Mouse (Mus musculus): ENCODE results near the gene Ly86. TPM values are rescaled to one million over a fixed set of nuclear protein-coding genes. Genes with fewer than 3 reads are reported as not detected.

The Ly86 gene
- polyA plus RNA-seq (2015; fragmentation: Nextera tagmentation; extraction: Ambion mirVana): 15.6 TPM in 2 replicates

DNA sequence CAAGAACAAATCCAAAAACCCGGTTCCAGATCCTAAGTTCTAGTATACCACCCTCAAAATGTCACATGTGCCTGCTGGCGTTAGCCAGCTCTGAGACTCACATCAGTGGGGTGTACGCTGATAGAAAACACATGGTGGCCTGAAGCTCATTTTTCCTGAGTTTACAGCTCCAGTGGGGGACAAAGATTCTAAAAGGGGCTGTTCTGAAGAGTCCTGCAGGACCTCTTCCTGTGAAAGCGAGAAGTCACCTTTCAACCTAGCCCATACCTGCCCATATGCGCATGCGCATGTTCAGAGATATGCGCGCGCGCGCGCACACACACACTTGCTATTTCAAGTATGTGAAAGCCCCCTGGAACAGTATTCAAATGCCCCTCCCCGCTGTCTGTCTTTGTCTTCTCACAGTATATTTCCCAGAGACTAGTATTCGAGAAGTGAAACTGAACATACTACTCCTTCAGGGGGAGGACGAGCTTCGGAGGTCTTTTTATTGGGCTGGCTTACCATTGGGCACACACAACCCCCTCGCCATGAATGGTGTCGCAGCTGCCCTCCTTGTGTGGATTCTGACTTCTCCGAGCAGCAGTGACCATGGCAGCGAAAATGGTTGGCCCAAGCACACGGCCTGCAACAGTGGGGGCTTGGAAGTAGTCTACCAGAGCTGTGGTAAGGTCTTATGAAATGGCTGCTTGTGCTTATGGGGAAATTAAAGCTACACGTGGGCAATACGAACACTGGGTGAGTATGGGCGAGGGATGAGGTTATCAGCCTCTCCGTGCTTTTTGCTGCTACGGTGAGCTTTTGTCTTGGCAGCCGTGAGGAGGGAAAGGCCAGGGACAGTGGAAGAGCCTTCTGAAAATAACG is at the start of gene Ly86:
TSS of gene Ly86 (plus strand) at position 300 of the 864 bp plus-strand sequence.
- no peak within 1 kb of the TSS for H3K4me2 ChIP-seq
- no peaks in the 10 kb centered on the region for H3K9me3 ChIP-seq (replicated peaks)
- no peaks in the 10 kb centered on the region for H3K36me3 ChIP-seq (replicated peaks)
- WGBS (ENCODE audit: insufficient replicate concordance): 79% methylated on average over 28 of the region's 28 CpGs
- H3K27me3 ChIP-seq: no peaks in the 10 kb centered on the region
- H3K4me3 ChIP-seq (replicated peaks): no peak within 1 kb of the TSS
- no peak for ATAC-seq (ENCODE audit: insufficient read depth)
- H3K27ac ChIP-seq (replicated peaks): 0 out of 2 replicates have a peak within 1 kb of the TSS, but pooled peaks have one; percentile 29
- peaks cover 3% of the 10 kb centered on the region; the same call in 1 of the 2 replicates for H3K4me1 ChIP-seq (replicated peaks)
- no peak within 1 kb of the TSS for H3K9ac ChIP-seq

DNA sequence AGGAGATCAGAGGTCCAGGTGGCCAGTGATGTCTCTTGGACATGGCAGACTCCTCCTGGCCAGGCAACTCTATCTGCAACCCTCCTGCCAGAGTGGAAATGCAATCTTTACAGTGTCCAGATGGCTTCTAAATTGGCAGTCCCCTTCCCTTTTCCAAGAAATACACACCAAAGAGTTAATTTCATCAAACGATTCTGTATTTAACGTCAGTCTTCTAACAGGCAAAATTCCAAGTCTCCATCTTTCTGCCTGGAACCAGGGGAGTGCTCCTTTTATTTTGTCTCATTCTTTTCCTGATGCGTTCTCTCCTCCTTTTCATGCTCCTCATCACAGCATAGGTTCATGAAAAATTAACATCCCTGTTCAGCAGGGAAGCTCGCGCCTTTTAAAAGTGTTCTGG is 47.1 kb upstream of the Ly86 start:
- no peaks in the 10 kb centered on the region for H3K4me1 ChIP-seq (replicated peaks)
- no peaks in the 10 kb centered on the region for H3K27me3 ChIP-seq
- no peaks in the 10 kb centered on the region for H3K36me3 ChIP-seq (replicated peaks)
- H3K4me2 ChIP-seq: no peak overlapping the region
- H3K27ac ChIP-seq (replicated peaks): no peak overlapping the region
- WGBS (ENCODE audit: insufficient replicate concordance): 70% methylated on average over 5 of the region's 5 CpGs
- H3K9me3 ChIP-seq (replicated peaks): no peaks in the 10 kb centered on the region
- no peak for ATAC-seq (ENCODE audit: insufficient read depth)
- H3K4me3 ChIP-seq (replicated peaks): no peak overlapping the region
- no peak overlapping the region for H3K9ac ChIP-seq

DNA sequence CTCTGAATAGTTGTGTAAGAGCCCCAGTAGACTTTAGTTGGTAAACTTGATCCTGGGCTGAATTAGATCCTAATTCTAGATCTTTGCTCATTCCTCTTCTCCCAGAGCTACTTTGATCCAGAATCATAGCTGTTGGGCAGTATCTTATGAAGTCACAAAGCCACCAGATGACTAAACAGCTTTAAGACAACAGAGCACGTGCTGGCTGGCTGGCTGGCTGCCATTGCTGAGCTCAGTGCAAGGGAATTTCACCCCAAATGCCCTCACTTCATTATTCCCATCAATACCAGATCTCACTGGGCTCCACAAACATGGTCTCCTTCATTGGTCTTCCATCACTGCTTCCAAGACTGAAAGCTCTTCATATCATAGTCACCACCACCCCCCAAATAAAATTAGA is 46.2 kb upstream of the Ly86 start:
- 30% methylated on average over 1 of the region's 1 CpGs for WGBS (ENCODE audit: insufficient replicate concordance)
- Histone ChIP-seq H3K4me3 (replicated peaks) (no peak overlapping the region), H3K4me2 (no peak overlapping the region), H3K9me3 (replicated peaks) (no peaks in the 10 kb centered on the region), H3K9ac (no peak overlapping the region), H3K36me3 (replicated peaks) (no peaks in the 10 kb centered on the region), H3K4me1 (replicated peaks) (no peaks in the 10 kb centered on the region), H3K27ac (replicated peaks) (no peak overlapping the region), H3K27me3 (no peaks in the 10 kb centered on the region)
- ATAC-seq (ENCODE audit: insufficient read depth): no peak

DNA sequence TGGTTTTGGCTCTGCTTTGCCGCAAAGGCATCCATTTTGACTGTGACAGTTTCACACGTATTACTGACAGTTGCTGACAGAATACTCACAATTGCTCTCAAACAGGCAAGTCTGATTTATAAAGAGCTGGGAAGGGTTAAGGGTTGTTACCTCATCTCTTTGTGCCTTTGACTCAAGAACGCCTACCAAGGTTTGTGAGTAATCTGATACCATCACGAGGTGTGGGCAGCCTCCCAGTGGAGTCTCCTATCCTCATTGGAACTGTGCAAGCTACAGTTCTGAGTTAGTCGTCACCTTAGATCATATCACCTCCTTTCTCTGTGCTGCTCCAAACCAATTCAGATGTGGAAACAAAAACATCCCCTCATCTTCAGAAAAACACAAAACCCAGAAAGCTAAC is 42.1 kb upstream of the Ly86 start:
- H3K4me1 ChIP-seq (replicated peaks): no peaks in the 10 kb centered on the region
- no peak overlapping the region for H3K27ac ChIP-seq (replicated peaks)
- no peak overlapping the region for H3K9ac ChIP-seq
- no peak overlapping the region for H3K4me2 ChIP-seq
- H3K4me3 ChIP-seq (replicated peaks): no peak overlapping the region
- H3K36me3 ChIP-seq (replicated peaks): no peaks in the 10 kb centered on the region
- no peak for ATAC-seq (ENCODE audit: insufficient read depth)
- H3K9me3 ChIP-seq (replicated peaks): no peaks in the 10 kb centered on the region
- H3K27me3 ChIP-seq: no peaks in the 10 kb centered on the region
- 42% methylated on average over 5 of the region's 5 CpGs for WGBS (ENCODE audit: insufficient replicate concordance)

DNA sequence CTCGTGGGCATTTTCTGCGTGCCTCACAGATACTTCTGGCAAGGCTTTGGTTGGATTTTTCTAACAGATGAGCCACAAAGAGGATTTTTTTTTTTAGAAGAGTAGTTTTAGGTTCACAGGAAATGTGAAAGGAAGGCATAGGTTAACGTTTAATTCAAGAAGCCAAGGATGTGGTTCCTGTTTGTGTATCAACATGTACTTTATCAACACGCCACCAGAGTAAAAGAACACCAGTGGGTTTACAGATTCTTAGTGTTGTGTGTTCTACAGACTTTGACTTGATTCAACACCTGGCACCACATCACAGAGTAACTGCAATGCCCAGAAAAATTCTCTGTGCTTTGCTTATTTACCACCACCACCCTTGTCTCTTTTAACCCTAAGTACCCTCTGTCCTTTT is 37.0 kb upstream of the Ly86 start:
- Histone ChIP-seq H3K4me3 (replicated peaks) (no peak overlapping the region), H3K4me1 (replicated peaks) (peaks cover 6% of the 10 kb centered on the region; the same call in 1 of the 2 replicates), H3K9me3 (replicated peaks) (no peaks in the 10 kb centered on the region), H3K4me2 (no peak overlapping the region), H3K27ac (replicated peaks) (no peak overlapping the region), H3K9ac (no peak overlapping the region), H3K36me3 (replicated peaks) (no peaks in the 10 kb centered on the region), H3K27me3 (peaks cover 13% of the 10 kb centered on the region; the same call in 1 of the 2 replicates)
- no peak for ATAC-seq (ENCODE audit: insufficient read depth)
- WGBS (ENCODE audit: insufficient replicate concordance): 24% methylated on average over 4 of the region's 4 CpGs

DNA sequence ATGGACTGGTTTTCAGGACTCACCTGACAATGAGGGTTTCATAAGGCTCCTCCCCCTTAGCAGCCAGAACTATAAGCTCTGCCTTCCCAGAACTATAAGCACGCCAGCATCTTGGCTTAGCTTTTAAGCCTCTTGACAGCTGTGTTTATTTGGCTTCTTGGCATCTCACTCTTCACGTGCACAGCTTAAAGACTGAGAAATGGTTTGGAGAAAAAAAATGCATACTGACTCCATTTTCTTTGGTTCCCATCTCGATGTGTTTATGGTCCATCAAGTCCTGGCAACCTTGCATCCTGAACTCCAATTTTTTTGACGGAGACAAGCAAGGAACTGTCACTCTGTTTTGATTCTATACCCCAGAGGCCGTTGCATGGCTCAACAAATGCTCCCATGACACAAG is 35.7 kb upstream of the Ly86 start:
- no peak for ATAC-seq (ENCODE audit: insufficient read depth)
- WGBS (ENCODE audit: insufficient replicate concordance): 55% methylated on average over 5 of the region's 5 CpGs
- Histone ChIP-seq H3K4me3 (replicated peaks) (no peak overlapping the region), H3K9ac (no peak overlapping the region), H3K4me2 (no peak overlapping the region), H3K36me3 (replicated peaks) (no peaks in the 10 kb centered on the region), H3K27ac (replicated peaks) (no peak overlapping the region), H3K4me1 (replicated peaks) (peaks cover 6% of the 10 kb centered on the region; the same call in 1 of the 2 replicates), H3K27me3 (peaks cover 15% of the 10 kb centered on the region), H3K9me3 (replicated peaks) (no peaks in the 10 kb centered on the region)

DNA sequence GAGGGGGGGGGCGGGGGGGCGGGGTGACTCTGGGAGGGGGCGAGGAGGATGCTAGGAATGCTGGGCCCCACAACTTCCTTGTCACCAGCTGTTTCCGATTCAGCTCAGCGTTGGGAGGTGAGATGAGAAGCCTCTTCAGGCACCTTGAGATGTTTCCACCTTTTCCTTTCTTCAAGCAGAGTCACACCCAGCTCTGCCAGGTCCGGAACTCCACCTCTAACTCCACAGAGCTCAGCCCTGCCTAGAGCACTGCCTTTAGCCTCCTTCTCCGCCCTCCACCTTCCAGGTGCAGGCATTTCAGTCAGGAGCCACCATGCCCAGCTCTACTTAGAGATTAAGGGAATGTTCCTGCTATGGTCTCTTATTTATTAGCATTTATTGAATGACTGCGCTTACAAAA is 34.7 kb upstream of the Ly86 start:
- no peak overlapping the region for H3K4me3 ChIP-seq (replicated peaks)
- no peak overlapping the region for H3K9ac ChIP-seq
- peaks cover 17% of the 10 kb centered on the region for H3K27me3 ChIP-seq
- H3K36me3 ChIP-seq (replicated peaks): no peaks in the 10 kb centered on the region
- WGBS (ENCODE audit: insufficient replicate concordance): 36% methylated on average over 8 of the region's 8 CpGs
- H3K4me1 ChIP-seq (replicated peaks): peaks cover 6% of the 10 kb centered on the region; the same call in 1 of the 2 replicates
- no peak overlapping the region for H3K27ac ChIP-seq (replicated peaks)
- no peak overlapping the region for H3K4me2 ChIP-seq
- ATAC-seq (ENCODE audit: insufficient read depth): no peak
- no peaks in the 10 kb centered on the region for H3K9me3 ChIP-seq (replicated peaks)

DNA sequence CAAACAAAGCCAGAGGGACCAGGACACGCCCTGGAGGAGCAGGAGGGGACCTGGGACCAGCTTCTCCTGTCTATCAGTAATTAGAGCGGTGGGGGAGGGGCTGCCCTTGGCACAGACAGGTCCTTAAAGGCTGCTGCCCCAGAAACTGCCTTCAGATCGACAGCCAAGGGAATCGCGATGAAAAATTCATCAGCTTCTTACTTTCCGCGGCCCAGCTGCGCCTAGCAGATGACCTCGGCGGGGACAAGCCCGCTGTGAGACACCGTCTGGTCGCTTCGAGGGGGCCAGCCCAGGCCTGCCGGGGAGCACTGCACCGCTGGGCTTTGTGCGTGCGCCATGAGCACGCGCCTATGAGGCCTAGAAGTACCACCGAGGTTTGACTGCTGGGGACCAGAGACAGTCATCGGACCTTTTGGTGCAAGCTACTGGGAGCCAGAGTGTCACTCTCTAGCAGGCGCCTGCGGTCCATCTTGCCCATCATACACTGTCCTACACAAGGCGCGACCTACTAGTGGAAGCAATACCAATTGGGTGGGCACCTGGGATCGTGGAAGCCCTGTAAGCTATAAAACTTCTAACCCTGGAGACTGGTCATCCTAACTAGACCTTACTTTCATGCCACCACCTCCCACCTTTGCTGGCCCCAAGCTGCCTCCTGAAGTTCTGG is 33.3 kb upstream of the Ly86 start:
- WGBS (ENCODE audit: insufficient replicate concordance): 24% methylated on average over 27 of the region's 27 CpGs
- Histone ChIP-seq H3K9me3 (replicated peaks) (no peaks in the 10 kb centered on the region), H3K4me2 (peak overlapping the region; percentile 61), H3K27me3 (peaks cover 17% of the 10 kb centered on the region), H3K4me3 (replicated peaks) (no peak overlapping the region), H3K36me3 (replicated peaks) (no peaks in the 10 kb centered on the region), H3K9ac (no peak overlapping the region), H3K4me1 (replicated peaks) (peaks cover 6% of the 10 kb centered on the region; the same call in 1 of the 2 replicates), H3K27ac (replicated peaks) (no peak overlapping the region)
- no peak for ATAC-seq (ENCODE audit: insufficient read depth)

DNA sequence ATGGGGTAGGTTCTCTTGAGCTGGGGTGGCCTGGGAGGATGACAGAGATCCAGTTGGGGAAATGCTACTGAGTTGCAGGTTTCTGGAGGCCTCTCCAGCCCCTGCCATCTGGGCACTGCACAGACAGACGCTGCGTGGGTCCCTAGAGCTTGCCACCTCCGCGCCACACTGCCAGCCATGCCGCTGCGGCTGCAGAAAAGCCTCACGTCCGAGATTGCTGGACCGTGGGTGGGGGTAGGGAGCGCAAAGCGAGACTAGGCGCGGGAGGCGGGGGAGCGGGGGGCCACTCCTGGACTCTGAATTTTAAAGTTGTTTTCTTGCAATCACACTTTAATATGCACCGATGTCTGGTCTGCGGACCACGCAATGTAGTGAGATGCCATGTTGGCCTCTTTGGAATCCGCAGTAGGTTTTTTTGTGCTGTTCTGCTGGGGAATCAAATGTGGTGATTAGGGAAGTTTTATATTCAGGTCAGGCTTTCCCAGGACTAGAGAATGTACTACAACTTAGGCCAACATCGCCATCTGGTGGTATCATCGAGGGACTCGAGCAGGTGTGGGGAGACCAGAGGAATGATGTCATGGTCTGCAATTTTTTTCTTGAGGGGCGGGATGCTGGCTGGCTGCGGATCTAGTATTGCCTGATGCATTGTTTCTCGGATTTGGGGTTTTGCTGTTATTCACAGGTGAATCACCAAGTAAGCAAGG is 32.6 kb upstream of the Ly86 start:
- no peak overlapping the region for H3K9ac ChIP-seq
- 3% methylated on average over 25 of the region's 25 CpGs for WGBS (ENCODE audit: insufficient replicate concordance)
- H3K27me3 ChIP-seq: peaks cover 17% of the 10 kb centered on the region
- peaks cover 6% of the 10 kb centered on the region; the same call in 1 of the 2 replicates for H3K4me1 ChIP-seq (replicated peaks)
- ATAC-seq (ENCODE audit: insufficient read depth): no peak
- no peaks in the 10 kb centered on the region for H3K9me3 ChIP-seq (replicated peaks)
- H3K36me3 ChIP-seq (replicated peaks): no peaks in the 10 kb centered on the region
- no peak overlapping the region for H3K27ac ChIP-seq (replicated peaks)
- peak overlapping the region; percentile 61 for H3K4me2 ChIP-seq
- H3K4me3 ChIP-seq (replicated peaks): peak overlapping the region; percentile 24; the same call in 1 of the 2 replicates

DNA sequence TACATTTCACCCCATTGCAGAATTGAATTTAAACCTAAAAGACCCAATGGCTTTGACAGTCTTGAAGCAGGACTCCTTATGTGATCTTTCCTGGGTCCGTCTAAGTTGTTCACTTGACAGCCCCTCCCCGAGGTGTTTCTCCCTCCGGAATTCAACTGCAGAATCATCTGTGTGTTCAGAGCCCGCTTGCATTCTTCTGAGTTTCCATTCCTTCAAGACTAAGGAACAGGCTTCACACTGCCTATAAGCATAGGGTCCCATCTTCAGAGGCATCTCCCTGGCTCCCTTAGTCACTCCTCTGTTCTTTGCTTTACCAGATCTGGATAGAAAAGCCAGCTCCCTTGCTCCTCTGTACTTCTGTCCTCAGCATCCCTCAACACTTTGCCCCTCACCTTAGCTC is 32.1 kb upstream of the Ly86 start:
- 23% methylated on average over 4 of the region's 4 CpGs for WGBS (ENCODE audit: insufficient replicate concordance)
- Histone ChIP-seq H3K27me3 (peaks cover 17% of the 10 kb centered on the region), H3K9ac (no peak overlapping the region), H3K36me3 (replicated peaks) (no peaks in the 10 kb centered on the region), H3K4me3 (replicated peaks) (no peak overlapping the region), H3K4me1 (replicated peaks) (peaks cover 6% of the 10 kb centered on the region; the same call in 1 of the 2 replicates), H3K27ac (replicated peaks) (no peak overlapping the region), H3K4me2 (no peak overlapping the region), H3K9me3 (replicated peaks) (no peaks in the 10 kb centered on the region)
- no peak for ATAC-seq (ENCODE audit: insufficient read depth)

DNA sequence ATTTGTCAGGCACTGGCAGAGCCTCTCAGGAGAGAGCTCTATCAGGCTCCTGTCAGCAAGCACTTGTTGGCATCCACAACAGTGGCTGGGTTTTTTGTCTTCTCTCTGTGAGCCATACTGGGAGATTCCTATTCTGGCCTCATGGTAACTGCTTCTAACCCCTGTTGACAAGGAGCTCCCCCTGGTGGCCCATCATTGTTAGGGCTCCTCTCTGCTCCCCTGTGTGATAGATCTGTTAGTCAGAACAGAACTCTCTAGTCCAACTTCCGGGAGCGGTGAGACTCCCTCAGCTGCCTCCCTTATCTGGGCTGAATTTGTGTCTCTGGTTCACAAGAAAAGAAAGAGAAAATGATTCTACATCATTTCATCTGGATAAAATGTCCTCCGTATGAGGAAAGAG is 19.5 kb upstream of the Ly86 start:
- Histone ChIP-seq H3K9ac (no peak overlapping the region), H3K9me3 (replicated peaks) (no peaks in the 10 kb centered on the region), H3K27me3 (no peaks in the 10 kb centered on the region), H3K4me2 (no peak overlapping the region), H3K27ac (replicated peaks) (no peak overlapping the region), H3K36me3 (replicated peaks) (no peaks in the 10 kb centered on the region), H3K4me3 (replicated peaks) (no peak overlapping the region), H3K4me1 (replicated peaks) (no peaks in the 10 kb centered on the region)
- WGBS (ENCODE audit: insufficient replicate concordance): 68% methylated on average over 3 of the region's 3 CpGs
- no peak for ATAC-seq (ENCODE audit: insufficient read depth)

All from liver, embryonic 15.5 days (tissue).